Mouse (Mus musculus) lung, adult 2 months (tissue): ENCODE data around the gene Inca1. TPM values are rescaled to one million over a fixed set of nuclear protein-coding genes. Genes with fewer than 3 reads are reported as not detected.

Experiments used
- DNase-seq: peaks from one replicate; pipeline ENCODE4 v3.0.0; 2022
- H3K4me1 ChIP-seq: fragments of 200-500 bp; 2 replicates; pipeline ENCODE4 v1.6.1; 2011; ENCODE audit warnings: low read length; ENCODE audit not compliant: control insufficient read depth, insufficient read depth
- H3K4me3 ChIP-seq: fragments of 200-500 bp; replicated peaks from 2 replicates; pipeline ENCODE3; 2011; ENCODE audit warnings: low read depth, mild to moderate bottlenecking, control low read depth, low read length; ENCODE audit errors: extremely low read depth
- CTCF ChIP-seq: fragments of 200-500 bp; IDR thresholded peaks from 2 replicates; pipeline ENCODE4 v1.5.1; 2011; ENCODE audit warnings: mild to moderate bottlenecking, low read length, control low read depth; ENCODE audit not compliant: insufficient read depth
- POLR2A ChIP-seq: fragments of 200-500 bp; IDR thresholded peaks from 2 replicates; pipeline ENCODE4 v1.6.1; 2011; ENCODE audit warnings: low read depth, mild to moderate bottlenecking, control low read depth, low read length, borderline replicate concordance; ENCODE audit errors: extremely low read depth
- WGBS: fragments of 180-500 bp; shearing (Covaris S2); methylation state at CpG from one replicate; pipeline ENCODE4 v1.1.7; 2018; 5-methylcytosine and 5-hydroxymethylcytosine counted together
- polyA plus RNA-seq: library from polyadenylated mRNA; depleted of rRNA; stranded (reverse); fragments of >200 nt; gene quantifications from 2 replicates; pipeline ENCODE4 v1.2.3, GENCODE M21; 2012; rRNA removed

The Inca1 gene
- polyA plus RNA-seq: 1.6 and 2.0 TPM in 2 replicates

DNA sequence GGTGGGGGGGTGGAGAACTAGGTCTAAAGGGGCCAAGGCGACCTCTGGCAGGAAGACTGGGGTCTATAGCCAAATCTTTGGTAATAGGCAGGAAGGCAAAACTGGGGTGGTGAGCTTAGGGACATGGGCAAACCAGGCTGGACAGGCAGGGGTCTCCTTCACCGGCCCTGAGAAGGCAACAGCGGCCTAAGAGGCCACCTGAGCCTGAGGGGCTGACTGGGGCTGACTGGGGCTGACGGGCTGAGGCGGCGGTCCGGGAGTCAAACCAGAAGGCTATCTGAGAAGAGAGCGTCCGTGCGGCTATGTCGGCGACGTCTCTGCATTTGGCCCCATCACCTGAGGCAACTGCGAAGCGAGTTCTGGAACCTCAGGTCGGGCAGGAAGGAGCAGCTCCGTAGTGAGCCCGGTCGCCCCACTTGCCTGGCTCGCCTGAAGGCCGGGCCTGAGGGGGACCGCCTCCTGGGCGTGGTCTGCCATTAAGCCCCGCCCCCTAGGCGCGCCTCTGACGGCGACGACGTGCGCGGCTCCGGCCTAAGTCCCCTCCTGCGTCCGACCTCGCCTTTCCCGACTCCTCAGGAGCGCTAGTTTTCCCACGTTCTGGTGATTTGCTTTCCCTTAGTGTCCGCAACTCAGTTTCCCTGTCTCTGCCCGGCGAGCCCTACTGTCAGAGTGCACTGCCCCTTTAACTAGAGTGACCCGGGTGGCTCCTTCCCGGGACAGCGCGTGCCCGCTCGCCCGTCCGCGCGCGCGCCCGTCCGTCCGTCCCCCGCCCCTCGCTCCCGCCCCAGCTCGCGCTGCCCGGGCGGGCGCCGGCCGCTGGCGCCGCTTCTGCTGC, at the start of gene Inca1, which contains the start of gene Kif1c:
Gene Inca1 (minus strand): TSS at position 434 of the 835 bp plus-strand sequence.
Gene Kif1c (plus strand): TSS at position 827 of the 835 bp plus-strand sequence.
- DNase-seq: peak; percentile 99
- TF ChIP-seq CTCF (no peak), POLR2A (peak; percentile 97; the same call in 1 of the 2 replicates)
- peak within 1 kb of the TSS; percentile 98 for H3K4me3 ChIP-seq

GRCm38 (mm10) chr11:70747876-70748545, 48.1 kb upstream of the Inca1 start:
- Histone ChIP-seq H3K4me1 (no peaks in the 10 kb centered on the region), H3K4me3 (no peak overlapping the region)
- DNase-seq: no peak
- WGBS: 65% methylated on average over 4 of the region's 4 CpGs
- TF ChIP-seq CTCF (no peak), POLR2A (no peak)

More for the DNA sequence above, at the start of gene Inca1, which contains the start of gene Kif1c:
- peaks cover 7% of the 10 kb centered on the region for H3K4me1 ChIP-seq
- WGBS: 1% methylated on average over 64 of the region's 69 CpGs

- TF ChIP-seq POLR2A: no peak
- no peak for TF ChIP-seq CTCF
- H3K4me1 ChIP-seq: no peaks in the 10 kb centered on the region
- 69% methylated on average over 7 of the region's 7 CpGs for WGBS
- DNase-seq: no peak
- no peak overlapping the region for H3K4me3 ChIP-seq
Measured at GRCm38 (mm10) chr11:70745636-70746035, 45.7 kb upstream of the Inca1 start.

DNA sequence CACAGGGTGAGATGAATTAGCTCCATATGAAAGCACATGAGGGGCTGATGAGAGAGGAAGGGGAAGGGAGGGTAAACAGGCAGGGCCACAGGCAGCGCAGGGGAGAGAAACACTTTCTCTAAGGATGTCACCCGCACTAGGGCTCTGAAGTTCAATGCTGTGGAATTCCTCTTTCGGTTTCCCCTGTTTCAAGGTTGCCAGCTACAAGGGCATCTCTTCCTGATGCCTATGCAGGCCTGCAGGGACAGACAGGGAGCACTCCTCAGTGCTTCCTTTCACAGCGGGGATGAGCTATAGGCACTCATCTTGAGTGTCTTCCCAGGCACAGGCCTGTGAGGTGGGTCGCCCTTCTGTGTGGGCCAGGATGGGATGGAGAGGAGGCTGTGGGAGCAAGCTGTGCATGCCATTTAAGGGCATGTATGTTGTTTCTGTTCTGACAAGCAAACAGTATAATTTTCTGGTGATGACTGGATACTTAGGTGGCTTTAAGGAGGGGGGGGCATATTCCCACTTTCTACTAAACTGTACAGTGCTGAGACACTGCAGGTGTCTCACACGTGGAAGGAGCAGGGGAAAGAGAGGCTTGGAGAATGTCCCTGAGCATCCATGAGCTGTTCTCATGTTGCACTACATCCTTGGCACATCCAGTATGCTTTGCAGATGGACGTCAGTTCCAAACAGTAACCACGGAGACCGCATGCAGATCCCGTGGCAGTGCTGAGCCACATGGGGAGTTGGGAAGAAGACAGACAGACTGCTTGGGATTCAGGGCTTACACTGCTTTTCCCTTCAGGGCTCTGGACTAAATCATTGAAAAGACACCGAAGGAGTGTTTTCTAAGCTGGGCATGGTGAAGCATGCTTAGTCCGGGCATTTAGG, 42.9 kb upstream of the Inca1 start:
- 80% methylated on average over 12 of the region's 12 CpGs for WGBS
- DNase-seq: no peak
- no peak for TF ChIP-seq CTCF
- no peak for TF ChIP-seq POLR2A
- Histone ChIP-seq H3K4me3 (no peak overlapping the region), H3K4me1 (no peaks in the 10 kb centered on the region)

GRCm38 (mm10) chr11:70742117-70742516, 42.2 kb upstream of the Inca1 start:
- no peaks in the 10 kb centered on the region for H3K4me1 ChIP-seq
- no peak for TF ChIP-seq POLR2A
- no peak for TF ChIP-seq CTCF
- WGBS: 78% methylated on average over 7 of the region's 7 CpGs
- DNase-seq: no peak
- no peak overlapping the region for H3K4me3 ChIP-seq

DNA sequence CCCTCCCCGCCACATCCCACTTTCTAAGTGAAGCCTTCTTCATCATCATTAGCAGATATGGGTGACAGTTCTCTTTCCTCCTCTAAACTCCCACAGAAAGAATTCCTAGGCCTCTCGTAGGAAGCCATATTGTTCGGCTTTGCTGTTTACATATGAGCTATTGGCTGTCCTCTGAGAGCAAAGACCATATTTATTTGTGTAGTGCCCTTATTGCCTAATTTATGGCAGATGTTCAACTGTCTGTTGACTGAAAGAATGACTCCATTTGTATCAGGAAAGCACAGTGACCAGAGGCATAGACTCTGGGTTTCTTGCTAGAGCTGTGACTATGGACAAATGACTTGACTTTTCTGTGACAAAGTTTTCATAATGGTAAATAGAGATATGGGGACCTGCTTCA, 41.6 kb upstream of the Inca1 start:
- no peak for DNase-seq
- WGBS: 80% methylated on average over 3 of the region's 3 CpGs
- TF ChIP-seq CTCF (no peak), POLR2A (no peak)
- Histone ChIP-seq H3K4me3 (no peak overlapping the region), H3K4me1 (no peaks in the 10 kb centered on the region)

DNA sequence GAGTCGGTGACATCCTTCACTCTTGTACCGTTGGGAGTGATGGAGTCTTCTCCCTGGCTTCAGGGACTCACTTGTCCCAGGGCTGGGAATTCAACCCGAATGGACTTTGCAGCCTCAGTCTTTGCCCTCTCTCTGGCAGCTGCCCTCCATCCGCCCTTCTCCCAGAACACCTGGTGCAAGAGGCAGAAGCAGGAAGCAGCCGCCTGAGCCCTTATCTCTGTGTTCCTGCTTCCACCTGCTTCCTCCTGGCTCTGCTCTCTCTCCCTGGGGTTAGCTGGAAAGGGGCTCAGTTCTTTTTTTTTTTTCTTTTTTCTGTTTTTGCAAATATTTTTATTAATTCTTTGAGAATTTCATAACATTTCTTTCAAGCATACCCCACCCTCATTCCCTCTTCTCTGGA, 37.8 kb upstream of the Inca1 start:
- no peak for TF ChIP-seq POLR2A
- TF ChIP-seq CTCF: no peak
- no peak for DNase-seq
- 41% methylated on average over 5 of the region's 5 CpGs for WGBS
- H3K4me3 ChIP-seq: no peak overlapping the region
- no peaks in the 10 kb centered on the region for H3K4me1 ChIP-seq

DNA sequence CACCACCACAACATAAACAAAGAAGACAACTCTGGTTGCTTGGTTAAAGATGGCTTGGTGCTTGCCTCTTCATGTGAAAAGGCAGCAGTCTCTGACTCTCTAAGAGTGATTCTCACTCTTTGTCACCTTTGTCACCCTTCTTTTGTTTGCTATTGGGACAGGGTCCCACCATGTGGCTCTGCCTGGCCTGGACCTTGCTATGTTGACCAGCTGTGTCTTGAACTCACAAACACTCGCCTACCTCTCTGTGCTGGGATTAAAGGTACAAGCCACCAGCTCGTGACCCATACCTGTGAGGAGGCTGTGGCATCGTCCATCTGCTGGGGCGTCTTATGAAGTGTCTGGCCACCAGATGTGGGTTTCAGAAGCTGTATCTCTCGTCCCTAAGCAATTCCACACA, 33.3 kb upstream of the Inca1 start:
- TF ChIP-seq POLR2A (no peak), CTCF (no peak)
- Histone ChIP-seq H3K4me3 (no peak overlapping the region), H3K4me1 (no peaks in the 10 kb centered on the region)
- DNase-seq: no peak
- 63% methylated on average over 5 of the region's 5 CpGs for WGBS

DNA sequence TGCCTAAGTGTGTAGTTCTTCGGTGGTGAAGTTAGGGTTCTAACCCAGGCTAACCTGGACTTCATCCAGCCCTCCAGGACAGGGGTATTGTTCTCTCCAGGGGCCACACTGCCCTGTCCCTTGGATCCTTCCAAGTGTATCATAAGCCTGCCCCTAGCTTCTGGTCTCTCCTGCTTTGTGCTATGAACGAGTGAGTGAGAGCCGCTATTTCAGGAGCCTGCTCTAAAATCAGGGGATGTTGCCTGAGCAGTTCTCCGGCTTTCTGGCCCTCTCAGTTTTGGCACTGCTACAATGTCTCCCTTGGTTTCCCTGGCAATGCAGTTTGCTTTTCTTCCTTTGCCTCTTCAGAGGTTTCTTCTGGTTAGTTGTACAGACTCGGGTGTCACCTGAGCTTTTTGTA, 31.2 kb upstream of the Inca1 start:
- Histone ChIP-seq H3K4me1 (no peaks in the 10 kb centered on the region), H3K4me3 (no peak overlapping the region)
- 53% methylated on average over 5 of the region's 5 CpGs for WGBS
- no peak for TF ChIP-seq CTCF
- TF ChIP-seq POLR2A: no peak
- DNase-seq: no peak
